Mouse (Mus musculus): ENCODE measurements around the gene Large2. TPM values are rescaled to one million over a fixed set of nuclear protein-coding genes. Genes with fewer than 3 reads are reported as not detected.
A peak's percentile ranks its signal among the peaks of the same experiment; 100 is the strongest.
"Not testable (repeated sequence)": the region's sequence is repeated elsewhere in the genome, so short reads cannot be mapped to it uniquely, and the experiment has no call there.

The Large2 gene
- under 1 TPM; 0.10 to 0.99 TPM for total RNA-seq (2021)

GRCm38 (mm10) chr2:92374514-92374913 is at the start of gene Large2, which contains the start of gene Pex16:
Large2 (minus strand) TSS chr2:92374869.
Pex16 (plus strand) TSS chr2:92374676.
- DNase-seq: peak; percentile 39 to 53
- intact Hi-C loops (cut with DNase I): loop anchor here (2.0 kb wide), 1 partner anchor 62 kb away; no protein-coding TSS in a partner anchor

DNA sequence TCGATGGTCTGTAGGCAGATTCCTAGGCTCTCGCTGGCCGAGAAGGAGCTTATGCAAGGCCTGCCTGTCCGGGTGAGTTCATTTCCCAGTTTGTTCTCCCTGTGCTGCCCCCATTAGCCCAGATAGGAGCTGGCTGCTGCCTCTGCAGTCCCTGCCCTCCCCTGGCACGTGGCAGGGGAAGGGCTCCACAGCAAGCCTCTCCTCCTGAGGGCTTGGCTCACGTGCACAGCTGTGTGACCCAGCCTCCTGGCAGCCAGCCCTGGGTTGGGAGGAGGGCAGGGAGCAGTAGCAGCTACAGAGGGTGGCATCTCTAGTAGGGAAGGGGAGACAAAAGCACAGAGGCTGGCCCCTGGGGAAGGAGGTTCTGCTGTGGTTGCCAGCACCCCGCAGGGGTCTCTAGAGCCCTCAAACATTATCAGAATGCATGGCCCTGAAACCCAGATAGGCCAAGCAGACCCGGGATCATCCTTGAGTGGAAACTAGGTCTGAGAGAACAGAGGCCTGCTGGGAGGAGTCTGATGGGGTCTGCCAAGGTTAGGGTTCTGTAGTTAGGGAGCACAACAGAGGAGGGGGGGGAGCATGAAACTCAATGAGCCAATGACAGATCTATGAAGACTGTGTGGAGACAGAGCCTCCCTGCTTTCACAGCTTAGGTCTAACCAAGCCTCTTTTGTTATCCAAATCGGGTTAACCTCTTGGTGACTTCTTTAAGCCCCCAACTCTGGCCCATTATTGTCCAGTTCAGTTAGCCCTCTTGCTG is 49.2 kb upstream of the Large2 start:
- intact Hi-C loops (cut with DNase I): loop anchor here (2.0 to 5.0 kb wide), 2 partner anchors 13 to 47 kb away; no protein-coding TSS in a partner anchor

GRCm38 (mm10) chr2:92423156-92423555 is 48.5 kb upstream of the Large2 start:
- intact Hi-C loops (cut with DNase I): loop anchor here (2.0 to 5.0 kb wide), 2 partner anchors 14 to 46 kb away; no protein-coding TSS in a partner anchor
- DNase-seq: no peak

More for the DNA sequence above, 49.2 kb upstream of the Large2 start:
- DNase-seq: peak; percentile 97

GRCm38 (mm10) chr2:92422388-92423135 is 47.9 kb upstream of the Large2 start:
- intact Hi-C loops (cut with DNase I): loop anchor here (2.0 to 5.0 kb wide), 2 partner anchors 14 to 45 kb away; no protein-coding TSS in a partner anchor
- DNase-seq: peak in 1 of 2 experiments; percentile 21

DNA sequence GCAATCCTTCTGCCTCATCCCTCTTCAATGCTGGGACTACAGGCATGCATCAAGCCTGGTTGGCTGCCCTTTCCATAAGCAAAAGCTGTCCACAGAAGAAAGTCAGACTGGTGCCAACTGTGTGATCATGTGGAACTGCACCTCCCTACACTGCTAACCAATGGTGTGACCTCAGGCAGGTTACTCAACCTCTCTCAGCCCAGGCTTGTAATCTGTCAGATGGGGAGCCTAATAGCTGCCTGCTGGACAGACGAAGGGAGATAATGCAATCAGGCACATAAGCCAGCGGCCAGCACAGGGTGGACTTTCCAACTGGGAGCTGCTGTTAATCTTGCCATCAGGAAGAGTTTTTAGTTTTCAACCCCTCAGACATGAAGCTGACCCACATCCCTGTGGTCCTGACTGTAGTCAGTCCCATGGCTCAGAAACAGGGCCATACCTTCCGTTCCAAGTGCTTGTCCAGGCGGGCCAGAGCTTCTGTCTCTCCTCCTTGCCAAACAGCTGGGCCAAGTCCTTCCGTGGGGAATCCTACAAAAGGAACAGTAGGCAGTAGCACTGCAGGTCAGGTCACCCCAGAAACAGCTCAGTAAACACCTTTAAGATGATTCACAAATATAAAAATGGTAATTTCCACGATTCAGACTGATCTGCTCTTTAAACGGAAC is 47.2 kb upstream of the Large2 start:
- intact Hi-C loops (cut with DNase I): loop anchor here (2.0 to 5.0 kb wide), 2 partner anchors 15 to 45 kb away; no protein-coding TSS in a partner anchor
- no peak for DNase-seq

DNA sequence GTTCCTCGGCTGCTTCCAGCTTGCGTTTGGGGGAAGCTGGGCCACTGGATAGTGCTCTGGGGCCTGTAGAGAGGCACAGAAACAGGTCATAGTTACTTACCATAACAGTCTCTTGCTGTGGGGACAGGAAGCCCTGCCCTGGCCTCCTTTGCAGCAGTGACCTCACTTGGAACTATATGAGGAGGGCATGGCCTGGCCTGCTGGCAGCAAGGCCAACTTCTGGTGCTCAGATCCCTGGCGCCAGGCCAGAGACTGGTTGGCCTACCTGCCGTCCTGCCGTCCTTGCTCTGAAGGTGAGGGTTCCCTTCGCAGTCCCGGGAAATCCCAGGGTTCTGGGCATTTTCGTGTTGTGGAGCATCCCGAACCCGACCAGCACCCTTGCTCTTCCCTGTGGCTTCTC is 37.0 kb upstream of the Large2 start:
- no peak for DNase-seq
- intact Hi-C loops (cut with DNase I): no loop called here

DNA sequence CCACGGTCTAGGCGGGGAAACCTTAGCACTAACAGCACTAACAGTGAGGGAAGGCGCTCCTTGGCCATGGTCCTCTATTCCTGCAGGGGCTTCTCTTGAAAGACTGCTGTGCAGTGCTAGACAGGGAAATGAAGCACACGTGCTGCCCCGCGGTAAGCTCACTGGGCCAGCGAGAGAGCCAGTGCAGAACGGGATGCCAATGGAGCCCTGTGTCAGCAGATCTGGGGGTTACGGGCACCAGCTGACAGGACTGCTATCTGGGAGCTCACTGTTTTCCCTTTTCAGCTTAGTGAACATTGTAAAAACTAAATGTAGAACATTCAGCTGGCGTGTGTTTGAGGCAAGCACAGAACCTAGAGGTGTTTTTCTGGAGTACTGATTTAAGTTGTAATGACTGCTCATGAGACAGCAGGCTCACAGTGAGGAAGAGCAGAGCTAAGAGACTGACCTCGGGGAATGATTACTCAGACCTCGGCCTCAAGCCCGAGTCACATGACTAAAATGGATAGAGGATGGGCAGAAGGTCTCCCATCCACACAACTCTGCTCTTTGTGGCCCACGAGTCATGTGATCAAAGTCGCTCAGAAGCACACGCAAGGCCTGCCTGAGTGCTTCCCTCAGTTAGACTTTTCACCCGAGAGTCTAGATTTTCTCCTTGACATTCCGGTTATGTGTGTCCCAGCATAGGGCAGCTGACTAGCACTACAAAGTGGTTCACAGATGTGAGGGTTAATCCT is 33.8 kb upstream of the Large2 start:
- DNase-seq: no peak
- intact Hi-C loops (cut with DNase I): no loop called here

DNA sequence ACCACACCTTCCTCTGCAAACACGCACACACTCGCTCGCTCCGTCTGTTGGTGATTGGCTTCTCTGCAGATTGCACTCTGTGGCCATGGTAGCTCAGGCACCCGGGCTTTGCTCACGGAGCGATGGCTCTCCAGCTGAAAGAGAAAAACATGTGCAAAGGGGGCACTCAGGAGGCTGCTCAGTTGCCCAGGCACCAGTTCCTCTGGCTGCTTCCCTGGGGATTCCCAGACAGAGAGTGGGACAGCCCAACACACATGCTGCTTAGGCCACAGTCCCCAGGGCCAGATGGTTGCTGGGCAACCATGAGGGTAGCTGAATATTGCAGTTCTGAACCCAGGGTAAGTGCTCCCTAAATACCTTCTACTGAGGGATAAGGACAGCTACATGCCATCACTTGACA is 31.0 kb upstream of the Large2 start:
- intact Hi-C loops (cut with DNase I): no loop called here
- DNase-seq: no peak

GRCm38 (mm10) chr2:92404737-92405136 is 30.1 kb upstream of the Large2 start:
- no peak for DNase-seq
- intact Hi-C loops (cut with DNase I): no loop called here

DNA sequence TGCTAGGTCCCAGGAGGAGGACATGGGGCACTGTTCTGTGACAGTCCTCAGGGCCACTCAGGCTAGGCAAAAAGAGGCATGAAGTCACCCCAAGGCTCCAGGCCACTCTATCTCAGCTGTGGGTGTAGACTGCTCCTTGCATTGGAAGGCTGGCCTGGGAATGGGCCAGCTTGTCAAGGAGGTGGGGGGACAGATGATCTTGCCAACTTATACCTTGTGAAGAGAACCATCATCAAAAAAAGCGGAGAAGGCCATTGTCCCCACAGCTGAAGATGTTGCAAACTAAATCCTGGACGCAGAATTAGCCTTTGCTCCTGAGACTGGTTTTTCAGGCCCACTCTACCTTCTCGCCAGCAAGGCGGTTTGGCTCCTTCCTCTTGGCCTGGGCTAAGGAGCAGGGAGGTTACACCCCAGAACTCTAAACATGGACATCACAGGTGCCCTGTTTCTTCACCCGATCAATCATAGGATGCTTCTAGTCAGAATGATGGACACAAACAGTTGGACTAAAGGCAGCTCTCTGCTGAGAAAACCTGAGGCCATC is 29.2 kb upstream of the Large2 start:
- intact Hi-C loops (cut with DNase I): no loop called here
- DNase-seq: no peak

DNA sequence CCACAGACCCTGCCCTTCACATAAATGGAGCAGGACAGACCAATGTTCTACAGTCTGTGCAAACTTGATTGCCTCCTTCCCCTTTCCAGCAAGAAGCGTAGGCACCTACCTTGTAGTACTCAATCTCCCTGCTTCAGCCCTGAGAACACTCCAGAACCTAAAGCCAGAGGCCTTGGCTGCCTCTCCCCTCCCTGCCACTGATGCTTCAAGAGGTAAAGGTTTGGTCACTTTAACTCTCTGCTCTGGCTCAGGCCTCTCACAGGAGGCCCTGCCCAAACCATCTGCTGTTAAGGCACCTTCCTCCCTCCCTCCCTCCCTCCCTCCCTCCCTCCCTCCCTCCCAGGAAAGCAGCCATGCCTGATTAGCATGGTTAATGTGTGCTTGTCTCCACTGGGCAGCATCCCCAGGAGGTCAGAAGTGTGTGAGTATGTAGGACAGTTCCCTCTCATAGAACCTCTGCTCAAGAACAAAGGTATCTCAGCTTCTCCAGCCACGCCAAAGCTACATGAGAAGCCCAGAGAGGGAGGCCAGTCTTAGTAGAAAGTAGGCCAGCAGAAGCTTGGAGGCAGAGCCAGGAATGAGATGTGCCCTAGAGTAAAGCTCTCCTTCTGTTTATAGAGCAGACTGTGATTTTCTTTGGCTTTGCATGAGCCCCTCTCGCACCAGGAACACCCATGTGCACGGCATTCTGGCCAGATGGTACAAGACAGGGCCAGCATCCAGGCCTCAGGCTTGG is 28.1 kb upstream of the Large2 start:
- intact Hi-C loops (cut with DNase I): no loop called here
- DNase-seq: no peak

DNA sequence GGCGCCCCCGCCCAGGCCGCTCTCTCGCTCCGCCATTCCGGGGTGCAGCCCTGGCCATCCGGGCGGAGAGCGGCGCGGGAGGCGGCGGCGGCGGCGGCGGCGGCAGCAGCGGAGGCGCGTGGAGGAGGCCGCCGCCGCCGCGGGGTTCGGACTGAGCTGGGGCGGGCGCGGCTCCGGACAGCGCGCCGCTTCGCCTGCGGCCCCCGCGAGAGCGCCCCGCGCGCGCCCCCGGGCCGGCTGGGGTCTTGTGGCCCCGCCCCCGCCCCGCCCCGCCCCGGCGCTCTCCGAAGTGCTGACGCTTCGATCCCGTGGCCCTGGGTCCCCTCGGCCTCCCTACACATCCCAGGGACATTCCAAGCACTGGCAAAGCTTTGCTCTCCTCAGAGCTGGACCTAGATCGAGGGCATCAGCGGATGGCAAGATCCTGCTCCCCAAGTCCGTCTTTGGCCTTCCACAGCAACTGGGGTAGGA is 26.5 kb upstream of the Large2 start, which contains the start of gene Mapk8ip1:
Gene Mapk8ip1, minus strand, starts transcription at position 173 of the 471 bp plus-strand sequence.
- no peak for DNase-seq
- intact Hi-C loops (cut with DNase I): no loop called here

GRCm38 (mm10) chr2:92400682-92401081 is 26.0 kb upstream of the Large2 start:
- intact Hi-C loops (cut with DNase I): no loop called here
- no peak for DNase-seq

GRCm38 (mm10) chr2:92399877-92400276 is 25.2 kb upstream of the Large2 start:
- intact Hi-C loops (cut with DNase I): not testable (repeated sequence)

GRCm38 (mm10) chr2:92397436-92397835 is 22.8 kb upstream of the Large2 start:
- no peak for DNase-seq
- intact Hi-C loops (cut with DNase I): no loop called here

More at GRCm38 (mm10) chr2:92399877-92400276, 25.2 kb upstream of the Large2 start:
- not testable (repeated sequence) for DNase-seq

DNA sequence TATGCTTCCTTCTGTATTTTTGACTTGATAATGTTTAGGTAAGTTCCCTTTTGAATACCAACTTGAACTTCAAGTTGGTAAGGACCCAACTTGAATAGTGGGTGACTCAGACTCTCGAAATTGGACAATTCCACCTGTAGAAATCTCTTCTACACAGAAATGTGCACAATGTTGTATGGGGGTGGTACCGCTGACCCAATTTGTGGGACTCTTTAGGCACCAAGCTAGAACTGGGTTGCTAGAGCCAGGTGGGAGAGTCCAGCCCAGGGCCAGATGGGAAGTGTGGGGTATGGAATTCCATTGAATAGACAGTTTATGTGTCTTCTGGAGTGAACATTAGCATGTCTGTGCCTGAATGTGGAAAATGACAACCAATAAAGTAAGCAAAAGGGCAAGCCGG is 20.9 kb upstream of the Large2 start:
- intact Hi-C loops (cut with DNase I): no loop called here
- no peak for DNase-seq

DNA sequence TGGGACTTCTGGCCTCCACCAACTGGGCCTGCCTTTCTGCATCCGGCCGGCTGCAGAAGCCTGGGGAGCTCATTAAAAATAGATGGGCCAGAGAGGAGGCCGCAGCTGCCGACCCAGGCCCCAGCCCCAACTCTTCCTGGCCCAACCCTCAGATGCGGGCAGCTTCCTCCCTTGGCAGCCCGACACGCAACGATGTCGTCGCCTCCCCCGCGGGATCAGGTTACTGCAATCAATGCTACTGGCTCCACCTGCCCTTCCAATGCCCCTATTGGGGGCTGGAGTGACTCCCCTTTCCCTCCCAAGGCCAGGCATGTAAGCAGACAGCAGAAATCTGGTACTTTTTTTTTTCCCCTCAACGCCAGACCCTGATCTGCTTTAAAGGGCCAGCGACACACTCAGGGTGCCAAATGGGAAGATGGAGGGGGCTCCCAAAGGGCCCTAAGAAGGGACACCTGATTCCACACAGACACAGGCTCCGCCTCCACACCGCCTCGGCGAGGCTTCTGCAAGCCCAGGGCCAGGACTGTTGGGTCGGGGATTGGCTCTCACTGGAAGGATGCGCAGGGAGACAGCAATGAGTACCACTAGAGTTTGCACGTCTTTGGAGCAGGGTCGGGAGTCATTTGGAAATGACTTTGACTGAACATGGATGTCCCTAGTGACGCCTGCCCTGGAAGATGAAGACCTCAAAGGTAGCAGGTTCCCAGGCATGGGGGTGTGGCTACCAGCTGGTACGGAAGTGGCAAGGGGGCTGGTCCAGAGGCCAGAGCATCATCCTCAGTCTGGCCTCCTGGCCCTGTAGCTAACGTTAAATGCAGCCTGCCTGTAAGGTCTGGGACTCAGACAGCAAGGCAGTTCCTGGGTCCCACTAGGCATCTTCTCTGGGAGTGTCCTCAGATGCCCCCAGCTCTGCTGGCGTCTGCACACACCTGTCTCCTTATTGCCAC is 17.9 kb upstream of the Large2 start:
- DNase-seq: peak in 1 of 2 experiments; percentile 43
- intact Hi-C loops (cut with DNase I): loop anchor here (5.0 kb wide), 1 partner anchor 40 kb away; the partner anchor contains the start of gene Cry2

Measured in heart, postnatal 10 days (tissue).